In genomic region chr12:75365621-75366124, GRCm38 (mm10) we compare ENCODE assay signal across 17 mouse cellular contexts. TPM values are rescaled to one million over a fixed set of nuclear protein-coding genes. Genes with fewer than 3 reads are reported as not detected.
"Had no signal": no experiment of that assay in that cellular context is flagged by ENCODE, and none has a peak within 500 bp of the region (broad histone marks: within the 10 kb centered on the region; RNA-seq: fewer than 3 reads in every experiment).

No protein-coding gene starts in this region.

- H3K4me3 ChIP-seq: limb, embryonic 12.5 days; liver, embryonic 12.5 days; lung, embryonic 15.5 days; midbrain, embryonic 15.5 days; neural tube, embryonic 12.5 days had no signal

- H3K9ac ChIP-seq: limb, embryonic 12.5 days; liver, embryonic 12.5 days; lung, embryonic 15.5 days; midbrain, embryonic 15.5 days; neural tube, embryonic 12.5 days had no signal

- H3K4me2 ChIP-seq: limb, embryonic 12.5 days; liver, embryonic 12.5 days; lung, embryonic 15.5 days; midbrain, embryonic 15.5 days; neural tube, embryonic 12.5 days had no signal

- H3K9me3 ChIP-seq: limb, embryonic 12.5 days; liver, embryonic 12.5 days; lung, embryonic 15.5 days; midbrain, embryonic 15.5 days; neural tube, embryonic 12.5 days had no signal

- H3K27ac ChIP-seq: kidney, postnatal 0 days; limb, embryonic 12.5 days; liver, embryonic 12.5 days; lung, embryonic 15.5 days; midbrain, embryonic 15.5 days; neural tube, embryonic 12.5 days had no signal

- H3K4me1 ChIP-seq: liver, embryonic 12.5 days; lung, embryonic 15.5 days; midbrain, embryonic 15.5 days; neural tube, embryonic 12.5 days had no signal

- H3K36me3 ChIP-seq: limb, embryonic 12.5 days; liver, embryonic 12.5 days; lung, embryonic 15.5 days; midbrain, embryonic 15.5 days; neural tube, embryonic 12.5 days had no signal

- DNase-seq: kidney, adult 9 months; kidney, postnatal 36 days; layer of hippocampus, adult 9-11 months; layer of hippocampus, postnatal 36 days; thymus, postnatal 36 days had no signal

- H3K27me3 ChIP-seq: limb, embryonic 12.5 days; liver, embryonic 12.5 days; lung, embryonic 15.5 days; midbrain, embryonic 15.5 days; neural tube, embryonic 12.5 days had no signal

- ATAC-seq: liver, embryonic 12.5 days; midbrain, embryonic 15.5 days had no signal

RNA-seq across cellular contexts. Expression of gene Gphb5, which starts 50.9 kb away (rescaled TPM):
- total RNA-seq: layer of hippocampus, adult 18-20 months; layer of hippocampus, postnatal 36 days; left cerebral cortex, adult 8-10 months; left cerebral cortex, postnatal 25 days; monocyte, adult 5-6 weeks; neutrophil, adult 5-6 weeks had no signal
- polyA plus RNA-seq: kidney, postnatal 0 days; limb, embryonic 12.5 days; liver, embryonic 12.5 days; liver, embryonic 16.5 days; lung, embryonic 15.5 days; midbrain, embryonic 15.5 days; neural tube, embryonic 12.5 days had no signal
